Mouse (Mus musculus) c-Kit-positive CD71-positive TER-119-positive erythroid progenitor cells, embryonic 14.5 days (primary cell): ENCODE measurements at regions not wholly inside any gene's neighbourhood (a gene's known extent, or its start where the extent isn't known, plus 50 kb on each side); places are given as distances from the start of the nearest gene placed in this dataset.

ENCODE experiments used
- DNase-seq: peaks from one replicate; pipeline ENCODE4 v3.0.0-alpha.2; 2013; ENCODE audit warnings: low spot score

DNA sequence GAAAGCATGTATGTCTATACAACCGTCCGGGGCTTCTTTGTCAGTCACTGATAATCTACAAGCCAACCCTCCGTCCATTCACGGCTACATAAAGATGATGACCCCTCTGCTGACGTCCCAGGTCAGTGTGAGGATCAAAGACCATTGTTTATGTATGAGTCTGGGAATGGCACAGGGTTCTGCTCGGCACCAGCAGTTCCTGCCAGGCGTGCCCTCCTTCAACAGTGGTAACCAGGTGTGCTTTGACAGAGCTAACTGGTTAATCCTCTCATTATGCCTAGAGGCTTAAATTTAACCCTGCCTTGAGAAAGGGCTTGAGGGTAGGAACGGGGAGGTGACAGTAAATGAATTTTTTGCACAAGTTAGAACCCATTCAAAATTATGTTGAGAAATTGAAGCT is 58.2 kb upstream of the Ttc29 start:
- DNase-seq: no peak

GRCm38 (mm10) chr8:78162046-78162445 is 51.1 kb upstream of the Ttc29 start:
- DNase-seq: no peak

- DNase-seq: no peak
These were observed 50.2 kb upstream of the Ttc29 start for GRCm38 (mm10) chr8:78162763-78163508.
